Mouse (Mus musculus) lung, adult 2 months (tissue): ENCODE measurements around the gene Gm28635.

ENCODE experiments used
- CTCF ChIP-seq: fragments of 200-500 bp; IDR thresholded peaks from 2 replicates; pipeline ENCODE4 v1.5.1; 2011; ENCODE audit warnings: mild to moderate bottlenecking, low read length, control low read depth; ENCODE audit not compliant: insufficient read depth
- POLR2A ChIP-seq: fragments of 200-500 bp; IDR thresholded peaks from 2 replicates; pipeline ENCODE4 v1.6.1; 2011; ENCODE audit warnings: low read depth, mild to moderate bottlenecking, control low read depth, low read length, borderline replicate concordance; ENCODE audit errors: extremely low read depth

DNA sequence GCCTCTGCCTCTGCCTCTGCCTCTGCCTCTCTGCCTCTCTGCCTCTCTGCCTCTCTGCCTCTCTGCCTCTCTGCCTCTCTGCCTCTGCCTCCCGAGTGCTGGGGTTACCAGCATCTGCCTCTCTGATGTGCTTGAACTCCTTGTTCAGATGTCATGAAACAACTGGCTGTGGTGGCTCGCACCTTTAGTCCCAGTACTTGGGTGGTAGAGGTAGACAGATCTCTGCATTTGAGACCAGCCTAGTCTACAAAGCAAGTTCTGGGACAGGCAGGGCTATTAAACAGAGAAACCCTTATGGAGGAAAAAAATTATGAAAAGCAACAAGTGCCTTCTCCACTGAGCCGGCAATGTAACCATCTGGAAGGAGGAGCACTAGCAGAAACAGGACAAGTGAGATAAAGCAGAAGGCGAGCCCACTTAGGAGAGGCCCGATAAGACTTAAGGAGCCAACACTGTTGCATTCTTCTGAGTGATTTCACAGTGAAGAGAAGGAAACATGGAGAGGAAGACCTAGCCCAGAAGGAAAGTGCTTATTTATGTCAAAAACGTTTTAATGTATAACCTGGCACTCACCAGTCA is 4.9 kb upstream of the Gm28635 start:
- TF ChIP-seq POLR2A = no peak
- TF ChIP-seq CTCF = no peak
